Mouse (Mus musculus) lung, postnatal 4 days (tissue): ENCODE measurements around the gene Epyc.
"Not testable (repeated sequence)": the region's sequence is repeated elsewhere in the genome, so short reads cannot be mapped to it uniquely, and the experiment has no call there.

Experiments used
- DNase-seq, 2 experiments: peaks; one replicate each; pipeline ENCODE4 v3.0.0; 2021

Epyc gene

DNA sequence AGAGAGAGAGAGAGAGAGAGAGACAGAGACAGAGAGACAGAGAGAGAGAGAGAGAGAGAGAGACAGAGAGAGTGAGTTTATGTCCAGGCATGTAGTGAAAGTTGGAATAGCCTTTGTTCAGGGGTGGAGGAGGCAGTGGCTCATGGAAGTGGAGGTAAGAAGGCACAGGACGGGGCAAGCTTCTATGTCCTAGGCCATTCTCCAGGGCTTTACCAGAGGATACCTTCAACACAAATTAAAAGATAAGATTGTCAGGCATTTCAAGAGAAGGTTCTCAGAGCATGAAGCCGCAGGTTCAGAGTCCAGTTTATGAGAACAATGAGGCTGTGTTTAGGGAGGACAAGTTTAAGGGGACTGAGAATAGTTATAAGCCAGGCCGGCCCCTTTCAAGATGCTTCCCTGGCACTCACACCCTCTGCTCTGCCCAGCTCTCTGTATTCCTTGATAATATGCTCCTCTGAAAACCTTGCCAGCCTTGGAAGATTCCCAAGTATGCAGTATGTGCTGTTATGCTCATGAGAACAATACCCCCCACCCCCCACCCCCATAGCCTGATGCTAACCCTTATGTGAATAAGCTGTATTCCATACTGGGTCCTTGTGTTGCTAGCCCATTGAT, 71.5 kb downstream of the Epyc start:
- no peak for DNase-seq

DNA sequence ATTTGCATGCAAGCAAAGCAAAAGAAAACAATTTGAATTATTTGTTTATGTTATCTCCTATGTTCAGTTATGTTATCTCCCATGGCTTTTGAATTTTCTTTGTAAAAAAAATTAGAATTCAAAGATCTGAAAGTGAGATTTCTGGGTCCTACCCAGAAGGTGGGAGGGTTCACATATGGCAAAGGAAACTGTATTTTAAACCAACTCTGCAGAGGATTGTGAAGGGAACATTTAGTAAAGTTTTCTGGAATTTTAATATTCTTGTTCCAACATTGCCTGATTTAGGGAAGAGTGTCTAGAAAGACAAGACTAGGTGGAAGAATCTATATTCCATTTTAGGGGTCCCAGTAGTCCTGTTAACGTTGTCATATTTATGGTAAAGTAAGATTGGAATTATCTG, 73.4 kb downstream of the Epyc start:
- DNase-seq: no peak

DNA sequence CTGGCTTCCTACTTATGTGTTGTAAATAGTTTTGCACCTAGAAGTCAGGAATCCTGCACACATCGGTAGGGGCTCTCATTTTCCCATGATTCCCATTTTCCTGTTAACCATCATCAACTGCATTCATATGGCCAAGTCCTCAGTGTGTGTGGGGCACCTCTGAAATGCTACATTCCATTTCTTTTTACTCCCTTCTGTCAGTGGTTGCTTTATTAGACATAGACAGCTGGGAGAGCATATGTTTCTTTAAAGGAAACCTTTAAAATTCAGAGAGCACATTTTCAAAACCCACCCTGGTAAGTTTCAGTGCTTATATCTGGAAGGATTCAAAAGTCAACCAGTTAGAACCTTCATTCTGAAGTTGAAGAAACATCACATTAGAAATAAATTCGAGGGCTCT, 74.2 kb downstream of the Epyc start:
- no peak for DNase-seq

DNA sequence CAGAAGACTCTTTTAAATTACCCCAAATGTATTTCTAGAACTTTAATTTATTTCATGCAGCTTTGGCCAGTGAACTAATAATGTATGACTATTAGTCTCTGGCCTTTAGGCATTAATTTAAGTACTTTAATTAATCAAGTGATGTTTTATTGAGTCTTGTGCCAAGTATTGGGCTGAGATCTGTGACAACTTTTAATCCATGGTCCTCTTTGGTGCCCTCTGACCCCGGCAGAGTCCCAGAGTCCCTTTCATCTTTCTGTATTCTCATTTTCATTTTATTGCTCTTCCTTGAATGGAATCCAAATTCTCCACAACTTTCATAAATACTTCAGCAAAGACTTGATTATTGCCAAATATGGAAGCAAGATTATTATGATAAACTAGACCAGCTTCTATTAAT, 76.8 kb downstream of the Epyc start:
- no peak for DNase-seq

DNA sequence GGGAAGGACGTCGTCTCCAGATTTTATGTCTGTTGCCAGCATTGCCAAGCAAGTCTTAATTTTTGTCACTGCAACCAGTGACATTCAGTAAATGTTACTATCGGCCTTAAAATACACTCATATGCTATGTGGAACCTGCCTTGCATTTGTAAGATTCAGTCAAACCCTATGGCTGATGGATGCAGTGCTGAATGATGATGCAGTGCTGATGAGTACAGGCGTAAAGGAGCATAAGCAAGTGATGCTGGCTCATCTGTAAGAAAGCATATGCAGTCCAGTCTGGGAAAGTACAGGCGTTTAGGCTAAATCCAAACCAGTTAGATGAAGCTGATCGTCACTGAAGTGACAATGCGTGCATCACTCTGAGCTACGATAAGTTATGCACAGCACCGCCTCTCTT, 78.8 kb downstream of the Epyc start:
- no peak for DNase-seq

DNA sequence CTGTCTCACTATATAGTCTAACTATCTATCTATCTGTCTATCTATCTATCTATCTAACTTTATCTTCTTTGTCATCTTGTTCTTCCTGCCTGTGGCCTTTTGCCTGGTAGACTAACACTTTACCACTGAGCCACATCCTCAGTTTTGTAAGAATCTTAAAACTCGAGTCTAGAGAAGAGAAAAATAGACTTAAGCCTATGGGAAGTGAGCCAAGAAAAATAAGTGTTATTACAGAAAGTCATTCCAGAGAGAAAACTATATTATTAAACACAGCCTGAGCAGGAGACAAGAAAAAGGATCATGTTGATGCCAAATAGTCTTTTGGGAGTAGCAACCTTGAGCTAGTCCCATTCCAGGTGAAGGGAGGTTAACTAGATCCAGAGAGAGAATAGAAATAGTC, 82.1 kb downstream of the Epyc start:
- no peak for DNase-seq

GRCm38 (mm10) chr10:97726655-97727054, 82.8 kb downstream of the Epyc start, which contains the start of gene C030005K15Rik:
TSS of gene C030005K15Rik (minus strand) at chr10:97726755.
- DNase-seq: not testable (repeated sequence)
